Mouse (Mus musculus) intestine, postnatal 0 days (tissue): Measurements from ENCODE around the gene Pnkd. TPM values are rescaled to one million over a fixed set of nuclear protein-coding genes. Genes with fewer than 3 reads are reported as not detected.

Experiments
- ATAC-seq: fragments of 200-750 bp; cut with Nextera tagmentation; 2 replicates; pipeline ENCODE4 v1.8.0; 2017; ENCODE audit warnings: mild to moderate bottlenecking, moderate TSS enrichment, moderate library complexity
- H3K27ac ChIP-seq: fragments of 300-500 bp; sonication (generic); 2 replicates; pipeline ENCODE4 v1.5.1; 2014; ENCODE audit warnings: mild to moderate bottlenecking, low read depth, low read length, moderate library complexity
- H3K27me3 ChIP-seq: fragments of 300-500 bp; sonication (generic); replicated peaks from 2 replicates; pipeline ENCODE4 v1.6.1; 2014; ENCODE audit warnings: low read length, mixed read lengths; ENCODE audit not compliant: control insufficient read depth, insufficient read depth
- H3K36me3 ChIP-seq: fragments of 300-500 bp; sonication (generic); 2 replicates; pipeline ENCODE4 v1.6.1; 2014; ENCODE audit warnings: mild to moderate bottlenecking, moderate library complexity; ENCODE audit not compliant: control insufficient read depth, insufficient read depth
- H3K4me1 ChIP-seq: fragments of 300-500 bp; sonication (generic); replicated peaks from 2 replicates; pipeline ENCODE4 v1.6.1; 2014; ENCODE audit warnings: antibody characterized with exemption, low read length, mixed read lengths; ENCODE audit not compliant: control insufficient read depth, insufficient read depth
- H3K4me2 ChIP-seq: fragments of 300-500 bp; sonication (generic); replicated peaks from 2 replicates; pipeline ENCODE4 v1.6.1; 2014; ENCODE audit warnings: low read depth, mild to moderate bottlenecking, moderate library complexity
- H3K4me3 ChIP-seq: fragments of 300-500 bp; sonication (generic); 2 replicates; pipeline ENCODE4 v1.5.1; 2014; ENCODE audit warnings: low read depth, low read length
- H3K9ac ChIP-seq: fragments of 300-500 bp; sonication (generic); 2 replicates; pipeline ENCODE4 v1.6.1; 2014; ENCODE audit warnings: mild to moderate bottlenecking, low read depth, low read length
- H3K9me3 ChIP-seq: fragments of 300-500 bp; sonication (generic); 2 replicates; pipeline ENCODE4 v1.6.1; 2016; ENCODE audit warnings: mixed run types; ENCODE audit not compliant: control insufficient read depth
- CTCF ChIP-seq: sonication (generic); IDR thresholded peaks from 2 replicates; pipeline ENCODE4 v1.5.1; 2016; ENCODE audit warnings: low read depth, mild to moderate bottlenecking, control low read depth, antibody characterized with exemption, moderate library complexity
- WGBS: fragments of 180-500 bp; shearing (Covaris S2); extraction: QIAGEN DNeasy Blood & Tissue Kit; methylation state at CpG from one replicate; pipeline ENCODE4 v1.1.7; 2014; 5-methylcytosine and 5-hydroxymethylcytosine counted together
- polyA plus RNA-seq: library from polyadenylated mRNA; unstranded; fragments of >200 nt; fragmentation: Nextera tagmentation; extraction: Ambion mirVana; gene quantifications from 2 replicates; pipeline ENCODE4 v1.2.1, GENCODE M21; 2015

Gene Pnkd
- polyA plus RNA-seq, 1 experiment from 2014 or later, result 107 TPM

DNA sequence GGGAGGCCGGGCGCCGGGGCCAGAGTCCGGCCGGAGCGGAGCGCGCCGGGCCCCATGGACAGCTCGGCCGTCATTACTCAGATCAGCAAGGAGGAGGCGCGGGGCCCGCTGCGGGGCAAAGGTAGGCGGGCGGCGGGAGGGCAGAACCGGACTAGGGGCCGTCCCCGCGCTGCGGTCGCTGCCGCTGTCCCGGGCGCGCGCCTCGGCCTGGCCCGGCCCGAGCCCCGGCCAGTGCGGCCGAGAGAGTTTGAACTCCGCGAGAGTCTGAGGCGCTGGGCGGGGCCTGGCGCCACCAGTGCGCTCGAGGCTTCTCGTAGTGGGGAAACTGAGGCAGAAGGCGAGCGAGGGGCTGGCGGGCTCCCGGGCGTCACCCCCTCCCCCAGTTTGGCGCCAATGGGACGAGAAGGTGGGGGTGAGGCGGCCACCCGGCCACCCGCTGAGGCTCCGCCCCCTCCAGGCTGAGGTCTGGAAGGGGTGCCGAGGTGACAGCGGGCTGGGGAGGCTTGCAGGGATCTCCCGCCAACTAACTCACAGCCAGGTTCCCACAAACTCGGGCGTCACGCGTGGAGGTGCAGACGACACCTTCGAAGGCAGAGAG is 107.2 kb downstream of the Pnkd start:
- Histone ChIP-seq H3K27me3 (no peaks in the 10 kb centered on the region), H3K27ac (peak overlapping the region; percentile 99), H3K9ac (peak overlapping the region; percentile 96), H3K4me3 (peak overlapping the region; percentile 70), H3K36me3 (peaks cover 23% of the 10 kb centered on the region), H3K4me1 (peaks cover 5% of the 10 kb centered on the region), H3K4me2 (peak overlapping the region; percentile 96), H3K9me3 (no peaks in the 10 kb centered on the region)
- under 1% methylated on average over 48 of the region's 63 CpGs for WGBS
- peak; percentile 65 for ATAC-seq
- no peak; the same call in none of the 2 replicates for TF ChIP-seq CTCF

GRCm38 (mm10) chr1:74392446-74392994 is 107.8 kb downstream of the Pnkd start:
- peak overlapping the region; percentile 99 for H3K27ac ChIP-seq
- peaks cover 23% of the 10 kb centered on the region for H3K36me3 ChIP-seq
- H3K4me3 ChIP-seq, result peak overlapping the region; percentile 70
- H3K27me3 ChIP-seq, result no peaks in the 10 kb centered on the region
- ATAC-seq, result 0 out of 2 replicates have a peak, but pooled peaks have one; percentile 6
- WGBS, result 2% methylated on average over 16 of the region's 16 CpGs
- H3K9ac ChIP-seq, result peak overlapping the region; percentile 96
- H3K4me2 ChIP-seq, result peak overlapping the region; percentile 96
- no peak for TF ChIP-seq CTCF
- peaks cover 5% of the 10 kb centered on the region for H3K4me1 ChIP-seq
- no peaks in the 10 kb centered on the region for H3K9me3 ChIP-seq

DNA sequence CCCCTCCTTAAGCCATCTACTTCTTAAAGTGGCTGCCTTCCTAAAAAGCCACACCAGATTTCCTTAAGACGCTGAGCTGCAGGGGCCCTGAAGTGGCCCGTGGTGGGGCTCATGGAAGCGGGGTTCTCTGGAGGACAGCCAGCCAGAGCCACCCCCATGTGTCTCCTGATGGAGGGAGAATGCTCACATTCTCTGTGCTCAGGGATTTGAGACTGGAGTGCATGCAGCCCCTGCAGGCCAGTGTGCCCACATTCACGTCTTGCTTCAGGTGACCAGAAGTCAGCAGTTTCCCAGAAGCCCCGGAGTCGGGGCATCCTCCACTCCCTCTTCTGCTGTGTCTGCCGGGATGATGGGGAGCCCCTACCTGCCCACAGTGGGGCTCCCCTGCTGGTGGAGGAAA is 108.3 kb downstream of the Pnkd start:
- no peaks in the 10 kb centered on the region for H3K27me3 ChIP-seq
- ATAC-seq, result no peak
- peak overlapping the region; percentile 70 for H3K4me3 ChIP-seq
- H3K36me3 ChIP-seq, result peaks cover 23% of the 10 kb centered on the region
- peak overlapping the region; percentile 99 for H3K27ac ChIP-seq
- 30% methylated on average over 7 of the region's 7 CpGs for WGBS
- H3K4me1 ChIP-seq, result peaks cover 5% of the 10 kb centered on the region
- H3K9me3 ChIP-seq, result no peaks in the 10 kb centered on the region
- peak overlapping the region; percentile 96 for H3K9ac ChIP-seq
- peak overlapping the region; percentile 96 for H3K4me2 ChIP-seq
- peak; percentile 32; the same call in 1 of the 2 replicates for TF ChIP-seq CTCF

DNA sequence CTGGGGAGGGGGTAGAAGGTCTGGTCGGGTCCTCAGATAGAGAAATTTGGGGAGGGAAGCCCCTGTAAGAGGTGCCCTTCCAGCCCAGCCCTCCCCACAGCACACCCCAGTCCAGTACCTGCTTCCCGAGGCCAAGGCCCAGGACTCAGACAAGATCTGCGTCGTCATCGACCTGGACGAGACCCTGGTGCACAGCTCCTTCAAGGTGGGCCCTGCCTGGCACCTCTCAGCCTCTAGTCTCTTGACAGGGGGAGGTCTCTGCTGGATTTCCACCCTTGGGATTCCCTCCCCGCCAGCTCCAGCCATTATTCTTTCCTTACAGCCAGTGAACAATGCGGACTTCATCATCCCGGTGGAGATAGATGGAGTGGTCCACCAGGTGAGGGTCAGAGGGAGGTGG is 109.0 kb downstream of the Pnkd start:
- 81% methylated on average over 9 of the region's 9 CpGs for WGBS
- H3K27ac ChIP-seq, result peak overlapping the region; percentile 7; the same call in 1 of the 2 replicates
- H3K4me1 ChIP-seq, result peaks cover 5% of the 10 kb centered on the region
- no peak overlapping the region for H3K4me3 ChIP-seq
- ATAC-seq, result no peak
- peak overlapping the region; percentile 96 for H3K4me2 ChIP-seq
- TF ChIP-seq CTCF, result no peak
- H3K27me3 ChIP-seq, result no peaks in the 10 kb centered on the region
- peaks cover 23% of the 10 kb centered on the region for H3K36me3 ChIP-seq
- no peak overlapping the region for H3K9ac ChIP-seq
- H3K9me3 ChIP-seq, result no peaks in the 10 kb centered on the region

GRCm38 (mm10) chr1:74394311-74394710 is 109.6 kb downstream of the Pnkd start:
- H3K4me3 ChIP-seq, result no peak overlapping the region
- H3K27ac ChIP-seq, result peak overlapping the region; percentile 7; the same call in 1 of the 2 replicates
- no peak for TF ChIP-seq CTCF
- no peak for ATAC-seq
- peaks cover 23% of the 10 kb centered on the region for H3K36me3 ChIP-seq
- H3K9me3 ChIP-seq, result no peaks in the 10 kb centered on the region
- no peak overlapping the region for H3K9ac ChIP-seq
- H3K27me3 ChIP-seq, result no peaks in the 10 kb centered on the region
- WGBS, result 88% methylated on average over 9 of the region's 9 CpGs
- H3K4me1 ChIP-seq, result peaks cover 5% of the 10 kb centered on the region
- H3K4me2 ChIP-seq, result no peak overlapping the region

DNA sequence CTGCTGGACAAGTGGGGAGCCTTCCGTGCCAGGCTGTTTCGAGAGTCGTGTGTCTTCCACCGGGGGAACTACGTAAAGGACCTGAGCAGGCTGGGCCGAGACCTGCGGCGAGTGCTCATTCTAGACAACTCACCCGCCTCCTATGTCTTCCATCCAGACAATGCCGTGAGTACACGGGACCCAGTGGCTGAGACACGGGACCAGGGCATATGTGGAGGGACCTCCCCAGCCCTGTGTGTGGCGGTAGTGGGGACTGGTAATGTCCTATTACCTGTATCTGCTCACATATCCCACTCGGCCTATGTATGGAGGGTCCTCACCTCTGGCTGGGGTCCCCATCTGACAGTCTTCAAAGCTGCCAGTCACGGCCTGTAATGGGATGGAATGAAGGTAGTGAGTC is 110.1 kb downstream of the Pnkd start:
- Histone ChIP-seq H3K4me2 (no peak overlapping the region), H3K9ac (no peak overlapping the region), H3K36me3 (peaks cover 23% of the 10 kb centered on the region), H3K4me3 (no peak overlapping the region), H3K27ac (no peak overlapping the region), H3K4me1 (peaks cover under 1% of the 10 kb centered on the region), H3K27me3 (no peaks in the 10 kb centered on the region), H3K9me3 (no peaks in the 10 kb centered on the region)
- WGBS, result 90% methylated on average over 15 of the region's 15 CpGs
- TF ChIP-seq CTCF, result no peak
- no peak for ATAC-seq
